Mouse (Mus musculus): Measurements from ENCODE around the gene Evl. TPM values are rescaled to one million over a fixed set of nuclear protein-coding genes. Genes with fewer than 3 reads are reported as not detected.

Evl gene
- polyA plus RNA-seq, 1 experiment: 80.6 TPM

GRCm38 (mm10) chr12:108579156-108579871 lies 24.8 kb downstream of the Evl start:
- TF ChIP-seq POLR2A (IDR thresholded peaks at IDR 0.05; ENCODE audit: low read depth, low read length) (no peak), CTCF (IDR thresholded peaks at IDR 0.05; ENCODE audit: borderline replicate concordance, insufficient read depth, low read length) (no peak)
- no peaks in the 10 kb centered on the region for H3K4me1 ChIP-seq (ENCODE audit: control insufficient read depth, insufficient read depth, low read length)
- H3K27ac ChIP-seq (ENCODE audit: insufficient read depth, low read length): no peak overlapping the region
- no peak overlapping the region for H3K4me3 ChIP-seq (ENCODE audit: insufficient read depth, low read length)

GRCm38 (mm10) chr12:108583775-108584174 lies 29.3 kb downstream of the Evl start:
- TF ChIP-seq POLR2A (IDR thresholded peaks at IDR 0.05; ENCODE audit: low read depth, low read length) (no peak), CTCF (IDR thresholded peaks at IDR 0.05; ENCODE audit: borderline replicate concordance, insufficient read depth, low read length) (no peak)
- H3K4me3 ChIP-seq (ENCODE audit: insufficient read depth, low read length): no peak overlapping the region
- H3K4me1 ChIP-seq (ENCODE audit: control insufficient read depth, insufficient read depth, low read length): no peaks in the 10 kb centered on the region

GRCm38 (mm10) chr12:108590131-108590530 lies 35.6 kb downstream of the Evl start:
- Histone ChIP-seq H3K27ac (ENCODE audit: insufficient read depth, low read length) (no peak overlapping the region), H3K4me1 (ENCODE audit: control insufficient read depth, insufficient read depth, low read length) (no peaks in the 10 kb centered on the region), H3K4me3 (ENCODE audit: insufficient read depth, low read length) (no peak overlapping the region)
- TF ChIP-seq POLR2A (IDR thresholded peaks at IDR 0.05; ENCODE audit: low read depth, low read length) (no peak), CTCF (IDR thresholded peaks at IDR 0.05; ENCODE audit: borderline replicate concordance, insufficient read depth, low read length) (no peak)

More at GRCm38 (mm10) chr12:108583775-108584174, 29.3 kb downstream of the Evl start:
- H3K27ac ChIP-seq (ENCODE audit: insufficient read depth, low read length): no peak overlapping the region

- TF ChIP-seq POLR2A (IDR thresholded peaks at IDR 0.05; ENCODE audit: low read depth, low read length) (no peak), CTCF (IDR thresholded peaks at IDR 0.05; ENCODE audit: borderline replicate concordance, insufficient read depth, low read length) (no peak)
- no peak overlapping the region for H3K27ac ChIP-seq (ENCODE audit: insufficient read depth, low read length)
- H3K4me1 ChIP-seq (ENCODE audit: control insufficient read depth, insufficient read depth, low read length): no peaks in the 10 kb centered on the region
- no peak overlapping the region for H3K4me3 ChIP-seq (ENCODE audit: insufficient read depth, low read length)
Observed at GRCm38 (mm10) chr12:108591586-108591985, 37.1 kb downstream of the Evl start.

GRCm38 (mm10) chr12:108592866-108593265 lies 38.3 kb downstream of the Evl start:
- Histone ChIP-seq H3K27ac (ENCODE audit: insufficient read depth, low read length) (no peak overlapping the region), H3K4me3 (ENCODE audit: insufficient read depth, low read length) (no peak overlapping the region), H3K4me1 (ENCODE audit: control insufficient read depth, insufficient read depth, low read length) (no peaks in the 10 kb centered on the region)
- TF ChIP-seq CTCF (IDR thresholded peaks at IDR 0.05; ENCODE audit: borderline replicate concordance, insufficient read depth, low read length) (no peak), POLR2A (IDR thresholded peaks at IDR 0.05; ENCODE audit: low read depth, low read length) (no peak)

- Histone ChIP-seq H3K4me3 (ENCODE audit: insufficient read depth, low read length) (no peak overlapping the region), H3K27ac (ENCODE audit: insufficient read depth, low read length) (no peak overlapping the region), H3K4me1 (ENCODE audit: control insufficient read depth, insufficient read depth, low read length) (no peaks in the 10 kb centered on the region)
- TF ChIP-seq POLR2A (IDR thresholded peaks at IDR 0.05; ENCODE audit: low read depth, low read length): no peak
- no peak for TF ChIP-seq CTCF (IDR thresholded peaks at IDR 0.05; ENCODE audit: borderline replicate concordance, insufficient read depth, low read length)
Observed at GRCm38 (mm10) chr12:108600864-108601263, 46.3 kb downstream of the Evl start.

GRCm38 (mm10) chr12:108601326-108601725 lies 46.8 kb downstream of the Evl start:
- H3K27ac ChIP-seq (ENCODE audit: insufficient read depth, low read length): no peak overlapping the region
- H3K4me3 ChIP-seq (ENCODE audit: insufficient read depth, low read length): no peak overlapping the region

GRCm38 (mm10) chr12:108604546-108604945 lies 50.0 kb downstream of the Evl start:
- H3K4me1 ChIP-seq (ENCODE audit: control insufficient read depth, insufficient read depth, low read length): no peaks in the 10 kb centered on the region
- no peak overlapping the region for H3K4me3 ChIP-seq (ENCODE audit: insufficient read depth, low read length)
- H3K27ac ChIP-seq (ENCODE audit: insufficient read depth, low read length): no peak overlapping the region
- no peak for TF ChIP-seq POLR2A (IDR thresholded peaks at IDR 0.05; ENCODE audit: low read depth, low read length)
- TF ChIP-seq CTCF (IDR thresholded peaks at IDR 0.05; ENCODE audit: borderline replicate concordance, insufficient read depth, low read length): no peak

More at GRCm38 (mm10) chr12:108601326-108601725, 46.8 kb downstream of the Evl start:
- H3K4me1 ChIP-seq (ENCODE audit: control insufficient read depth, insufficient read depth, low read length): no peaks in the 10 kb centered on the region
- TF ChIP-seq CTCF (IDR thresholded peaks at IDR 0.05; ENCODE audit: borderline replicate concordance, insufficient read depth, low read length) (no peak), POLR2A (IDR thresholded peaks at IDR 0.05; ENCODE audit: low read depth, low read length) (no peak)

- TF ChIP-seq CTCF (IDR thresholded peaks at IDR 0.05; ENCODE audit: borderline replicate concordance, insufficient read depth, low read length) (no peak), POLR2A (IDR thresholded peaks at IDR 0.05; ENCODE audit: low read depth, low read length) (no peak)
- Histone ChIP-seq H3K4me1 (ENCODE audit: control insufficient read depth, insufficient read depth, low read length) (no peaks in the 10 kb centered on the region), H3K4me3 (ENCODE audit: insufficient read depth, low read length) (no peak overlapping the region), H3K27ac (ENCODE audit: insufficient read depth, low read length) (no peak overlapping the region)
Observed at GRCm38 (mm10) chr12:108605521-108606281, 51.2 kb downstream of the Evl start.

- H3K4me1 ChIP-seq (ENCODE audit: control insufficient read depth, insufficient read depth, low read length): no peaks in the 10 kb centered on the region
- no peak overlapping the region for H3K4me3 ChIP-seq (ENCODE audit: insufficient read depth, low read length)
- H3K27ac ChIP-seq (ENCODE audit: insufficient read depth, low read length): no peak overlapping the region
- no peak for TF ChIP-seq CTCF (IDR thresholded peaks at IDR 0.05; ENCODE audit: borderline replicate concordance, insufficient read depth, low read length)
- no peak for TF ChIP-seq POLR2A (IDR thresholded peaks at IDR 0.05; ENCODE audit: low read depth, low read length)
Observed at GRCm38 (mm10) chr12:108606321-108606720, 51.8 kb downstream of the Evl start.
